Mouse (Mus musculus) ovary, adult 10 weeks (tissue): ENCODE measurements around the gene Stam2. TPM values are rescaled to one million over a fixed set of nuclear protein-coding genes. Genes with fewer than 3 reads are reported as not detected.

ENCODE experiments used
- polyA plus RNA-seq: library from polyadenylated mRNA; stranded (reverse); fragments of 350-450 nt; fragmentation: Illumina TruSeq; extraction: RNeasy Lipid Tissue Mini Kit (QIAGEN cat#74804); gene quantifications from one replicate; pipeline ENCODE4 v1.2.3, GENCODE M21; 2014

The Stam2 gene
- polyA plus RNA-seq = 49.0 TPM

GRCm38 (mm10) chr2:52742256-52743158 lies at the start of gene Stam2:
Gene Stam2, minus strand, starts transcription at chr2:52742281.

GRCm38 (mm10) chr2:52676023-52676912 lies 65.8 kb downstream of the Stam2 start, which contains the start of gene Cacnb4:
Gene Cacnb4, minus strand, starts transcription at chr2:52676831.

Other genes starting within 250 kb of the Stam2 start
- gene Cacnb4, start 65.5 kb downstream of the Stam2 start, polyA plus RNA-seq = 1.8 TPM
- 137 TPM for gene Fmnl2, start 115.6 kb upstream of the Stam2 start, polyA plus RNA-seq